Mouse (Mus musculus) erythroblast, embryonic 14.5 days (primary cell): ENCODE measurements around the gene Por.

Experiments
- GATA1 ChIP-seq: IDR thresholded peaks from 2 replicates; pipeline ENCODE4 v1.6.1; 2012; ENCODE audit warnings: low read length, inconsistent platforms, mixed read lengths
- TAL1 ChIP-seq: IDR thresholded peaks from 3 replicates; pipeline ENCODE4 v1.6.1; 2012; ENCODE audit warnings: low read length, inconsistent platforms, mixed read lengths

GRCm38 (mm10) chr5:135620526-135620925, 49.3 kb upstream of the Por start:
- no peak for TF ChIP-seq GATA1
- TF ChIP-seq TAL1 = no peak
